Mouse (Mus musculus) kidney, postnatal 0 days (tissue): Measurements from ENCODE around the gene Pym1. TPM values are rescaled to one million over a fixed set of nuclear protein-coding genes. Genes with fewer than 3 reads are reported as not detected.

Experiments
- ATAC-seq: fragments of 200-750 bp; cut with Nextera tagmentation; replicated peaks from 2 replicates; pipeline ENCODE4 v1.8.0; 2017; ENCODE audit warnings: low read depth, moderate number of reproducible peaks, moderate TSS enrichment, moderate library complexity; ENCODE audit not compliant: low FRiP score
- DNase-seq: peaks from one replicate; pipeline ENCODE4 v3.0.0-alpha.2; 2016; ENCODE audit warnings: low spot score
- H3K27ac ChIP-seq: fragments of 300-500 bp; sonication (generic); 2 replicates; pipeline ENCODE4 v1.5.1; 2014; ENCODE audit warnings: mild to moderate bottlenecking
- H3K27me3 ChIP-seq: fragments of 300-500 bp; sonication (generic); 2 replicates; pipeline ENCODE4 v1.6.1; 2014; ENCODE audit warnings: low read length, mixed read lengths; ENCODE audit not compliant: insufficient read depth
- H3K36me3 ChIP-seq: fragments of 300-500 bp; sonication (generic); 2 replicates; pipeline ENCODE4 v1.6.1; 2014; ENCODE audit warnings: low read length, mixed read lengths; ENCODE audit not compliant: insufficient read depth
- H3K4me1 ChIP-seq: fragments of 300-500 bp; sonication (generic); replicated peaks from 2 replicates; pipeline ENCODE4 v1.6.1; 2014; ENCODE audit warnings: antibody characterized with exemption, low read length, mixed read lengths; ENCODE audit not compliant: insufficient read depth
- H3K4me2 ChIP-seq: fragments of 300-500 bp; sonication (generic); 2 replicates; pipeline ENCODE4 v1.6.1; 2014; ENCODE audit warnings: mild to moderate bottlenecking, low read length, moderate library complexity, mixed read lengths
- H3K4me3 ChIP-seq: fragments of 300-500 bp; sonication (generic); replicated peaks from 2 replicates; pipeline ENCODE4 v1.5.1; 2014; ENCODE audit warnings: low read depth, low read length
- H3K9ac ChIP-seq: fragments of 300-500 bp; sonication (generic); 2 replicates; pipeline ENCODE4 v1.6.1; 2014; ENCODE audit warnings: low read depth, low read length
- H3K9me3 ChIP-seq: fragments of 300-500 bp; sonication (generic); replicated peaks from 2 replicates; pipeline ENCODE4 v1.6.1; 2016; ENCODE audit warnings: low read length, inconsistent platforms, mixed read lengths
- CTCF ChIP-seq: IDR thresholded peaks from 2 replicates; pipeline ENCODE4 v1.5.1; 2016; ENCODE audit warnings: antibody characterized with exemption, low read depth, mild to moderate bottlenecking, moderate library complexity
- WGBS: fragments of 180-500 bp; shearing (Covaris S2); extraction: QIAGEN DNeasy Blood & Tissue Kit; methylation state at CpG from one replicate; pipeline ENCODE4 v1.1.7; 2014; 5-methylcytosine and 5-hydroxymethylcytosine counted together
- polyA plus RNA-seq: library from polyadenylated mRNA; unstranded; fragments of >200 nt; fragmentation: Nextera tagmentation; extraction: Ambion mirVana; gene quantifications from 2 replicates; pipeline ENCODE4 v1.2.1, GENCODE M21; 2015

The Pym1 gene
- polyA plus RNA-seq, 1 experiment from 2014 or later = 35.0 TPM

GRCm38 (mm10) chr10:128792041-128792440, 44.4 kb downstream of the Pym1 start:
- Histone ChIP-seq H3K9ac (no peak overlapping the region), H3K36me3 (no peaks in the 10 kb centered on the region), H3K9me3 (no peaks in the 10 kb centered on the region), H3K4me1 (no peaks in the 10 kb centered on the region), H3K27ac (no peak overlapping the region), H3K4me3 (no peak overlapping the region), H3K4me2 (no peak overlapping the region), H3K27me3 (no peaks in the 10 kb centered on the region)
- DNase-seq = no peak
- peak; percentile 17; the same call in 1 of the 2 replicates for TF ChIP-seq CTCF
- ATAC-seq = no peak

GRCm38 (mm10) chr10:128793258-128793657, 45.6 kb downstream of the Pym1 start:
- Histone ChIP-seq H3K36me3 (no peaks in the 10 kb centered on the region), H3K27me3 (no peaks in the 10 kb centered on the region), H3K9ac (no peak overlapping the region), H3K9me3 (no peaks in the 10 kb centered on the region), H3K4me2 (no peak overlapping the region), H3K27ac (no peak overlapping the region), H3K4me3 (no peak overlapping the region), H3K4me1 (no peaks in the 10 kb centered on the region)
- no peak for TF ChIP-seq CTCF
- WGBS = 100% methylated on average over 1 of the region's 1 CpGs
- DNase-seq (no peak), ATAC-seq (no peak)

- H3K27me3 ChIP-seq = no peaks in the 10 kb centered on the region
- ATAC-seq = no peak
- 87% methylated on average over 5 of the region's 5 CpGs for WGBS
Measured at GRCm38 (mm10) chr10:128794391-128794790, 46.7 kb downstream of the Pym1 start.

DNA sequence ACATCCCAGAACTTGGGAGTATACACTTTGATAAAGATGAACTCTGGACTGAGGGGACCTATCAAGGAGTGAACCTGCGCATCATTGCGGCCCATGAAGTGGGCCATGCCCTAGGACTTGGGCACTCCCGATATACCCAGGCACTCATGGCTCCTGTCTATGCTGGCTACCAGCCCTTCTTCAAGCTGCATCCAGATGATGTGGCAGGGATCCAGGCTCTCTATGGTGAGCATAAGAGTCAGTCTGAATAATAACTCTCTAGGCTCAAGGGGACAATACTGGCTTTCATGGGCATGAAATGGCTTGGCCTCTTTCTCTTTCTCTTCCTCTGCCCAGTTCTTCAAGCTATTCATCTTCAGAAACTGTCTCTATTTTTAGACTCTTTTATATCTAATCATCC, 47.9 kb downstream of the Pym1 start:
- Histone ChIP-seq H3K4me3 (no peak overlapping the region), H3K27me3 (no peaks in the 10 kb centered on the region), H3K9me3 (no peaks in the 10 kb centered on the region), H3K36me3 (0 out of 2 replicates have a peak, but pooled peaks cover 3% of the 10 kb centered on the region), H3K27ac (no peak overlapping the region), H3K4me1 (no peaks in the 10 kb centered on the region), H3K4me2 (no peak overlapping the region), H3K9ac (no peak overlapping the region)
- no peak for TF ChIP-seq CTCF
- ATAC-seq (no peak), DNase-seq (no peak)
- 90% methylated on average over 3 of the region's 3 CpGs for WGBS

More at GRCm38 (mm10) chr10:128794391-128794790, 46.7 kb downstream of the Pym1 start:
- DNase-seq = no peak
- no peak for TF ChIP-seq CTCF
- no peaks in the 10 kb centered on the region for H3K4me1 ChIP-seq
- no peak overlapping the region for H3K4me3 ChIP-seq
- 0 out of 2 replicates have a peak, but pooled peaks cover 2% of the 10 kb centered on the region for H3K36me3 ChIP-seq
- H3K27ac ChIP-seq = no peak overlapping the region
- H3K9ac ChIP-seq = no peak overlapping the region
- no peaks in the 10 kb centered on the region for H3K9me3 ChIP-seq
- H3K4me2 ChIP-seq = no peak overlapping the region

DNA sequence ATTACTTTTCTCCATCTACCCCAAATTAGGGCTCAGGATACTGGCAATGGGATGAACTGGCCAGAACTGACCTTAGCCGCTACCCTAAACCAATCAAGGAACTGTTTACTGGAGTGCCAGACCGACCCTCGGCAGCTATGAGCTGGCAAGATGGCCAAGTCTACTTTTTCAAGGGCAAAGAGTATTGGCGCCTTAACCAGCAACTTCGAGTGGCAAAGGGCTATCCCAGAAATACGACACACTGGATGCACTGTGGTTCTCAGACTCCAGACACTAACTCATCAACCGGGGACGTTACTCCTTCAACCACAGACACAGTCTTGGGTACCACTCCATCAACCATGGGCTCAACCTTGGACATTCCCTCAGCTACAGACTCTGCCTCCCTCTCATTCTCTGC, 51.0 kb downstream of the Pym1 start:
- H3K4me3 ChIP-seq = no peak overlapping the region
- ATAC-seq = no peak

GRCm38 (mm10) chr10:128801981-128802495, 54.3 kb downstream of the Pym1 start:
- no peak for DNase-seq
- H3K9me3 ChIP-seq = no peaks in the 10 kb centered on the region
- no peak overlapping the region for H3K4me2 ChIP-seq
- peaks cover 21% of the 10 kb centered on the region for H3K4me1 ChIP-seq
- TF ChIP-seq CTCF = no peak
- WGBS = 86% methylated on average over 16 of the region's 16 CpGs
- H3K27me3 ChIP-seq = no peaks in the 10 kb centered on the region
- H3K36me3 ChIP-seq = peaks cover 13% of the 10 kb centered on the region; the same call in 1 of the 2 replicates
- H3K27ac ChIP-seq = no peak overlapping the region
- no peak overlapping the region for H3K9ac ChIP-seq
- ATAC-seq = no peak
- no peak overlapping the region for H3K4me3 ChIP-seq

More for the DNA sequence above, 51.0 kb downstream of the Pym1 start:
- Histone ChIP-seq H3K9ac (no peak overlapping the region), H3K4me1 (peaks cover 13% of the 10 kb centered on the region; the same call in 1 of the 2 replicates), H3K27ac (no peak overlapping the region), H3K4me2 (no peak overlapping the region), H3K9me3 (no peaks in the 10 kb centered on the region), H3K36me3 (peaks cover 13% of the 10 kb centered on the region; the same call in 1 of the 2 replicates), H3K27me3 (no peaks in the 10 kb centered on the region)
- no peak for TF ChIP-seq CTCF
- no peak for DNase-seq
- 91% methylated on average over 8 of the region's 8 CpGs for WGBS

DNA sequence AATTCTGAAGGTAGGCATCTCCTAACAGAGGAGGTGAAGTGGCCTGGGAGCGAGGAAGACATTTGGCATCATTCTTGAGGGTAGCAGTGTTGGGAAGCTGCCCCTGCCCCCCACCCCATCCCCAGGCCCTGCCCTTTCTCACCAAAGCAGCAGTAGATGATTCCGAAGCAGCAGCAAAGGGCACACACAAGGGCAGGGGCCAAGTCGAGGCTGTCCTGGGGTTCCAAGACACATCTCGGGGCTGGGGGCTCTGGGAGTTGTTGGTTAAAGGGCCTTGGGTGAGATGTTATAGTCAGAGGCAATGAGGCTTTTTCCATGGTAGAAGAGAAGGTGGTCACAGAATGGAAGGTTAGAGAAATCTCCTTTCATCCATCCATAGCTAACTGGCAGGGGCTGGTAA, 55.3 kb downstream of the Pym1 start:
- Histone ChIP-seq H3K4me2 (peak overlapping the region; percentile 72), H3K36me3 (peaks cover 13% of the 10 kb centered on the region; the same call in 1 of the 2 replicates), H3K4me3 (peak overlapping the region; percentile 74; the same call in 1 of the 2 replicates), H3K4me1 (peaks cover 30% of the 10 kb centered on the region), H3K27ac (peak overlapping the region; percentile 98; the same call in 1 of the 2 replicates), H3K9me3 (no peaks in the 10 kb centered on the region), H3K27me3 (no peaks in the 10 kb centered on the region), H3K9ac (peak overlapping the region; percentile 85)
- TF ChIP-seq CTCF = no peak
- DNase-seq = no peak
- no peak for ATAC-seq
- 51% methylated on average over 4 of the region's 4 CpGs for WGBS
